Mouse (Mus musculus) lung, embryonic 14.5 days (tissue): ENCODE measurements at regions not wholly inside any gene's neighbourhood (a gene's known extent, or its start where the extent isn't known, plus 50 kb on each side); places are given as distances from the start of the nearest gene placed in this dataset.

Experiments used
- ATAC-seq: fragments of 200-750 bp; cut with Nextera tagmentation; 2 replicates; pipeline ENCODE4 v1.8.0; 2017; ENCODE audit warnings: mild to moderate bottlenecking, moderate TSS enrichment, moderate library complexity; ENCODE audit not compliant: insufficient read depth
- DNase-seq: peaks from one replicate; pipeline ENCODE4 v3.0.0-alpha.2; 2015
- H3K27ac ChIP-seq: fragments of 300-500 bp; sonication (generic); 2 replicates; pipeline ENCODE4 v1.5.1; 2014; ENCODE audit warnings: low read depth, mild to moderate bottlenecking, moderate library complexity
- H3K27me3 ChIP-seq: fragments of 300-500 bp; sonication (generic); 2 replicates; pipeline ENCODE4 v1.6.1; 2014; ENCODE audit warnings: low read length, control low read depth; ENCODE audit not compliant: insufficient read depth
- H3K36me3 ChIP-seq: fragments of 300-500 bp; sonication (generic); 2 replicates; pipeline ENCODE4 v1.6.1; 2014; ENCODE audit warnings: control low read depth; ENCODE audit not compliant: insufficient read depth
- H3K4me1 ChIP-seq: fragments of 300-500 bp; sonication (generic); 2 replicates; pipeline ENCODE4 v1.6.1; 2014; ENCODE audit warnings: antibody characterized with exemption, control low read depth; ENCODE audit not compliant: insufficient read depth
- H3K4me2 ChIP-seq: fragments of 300-500 bp; sonication (generic); 2 replicates; pipeline ENCODE4 v1.6.1; 2014; ENCODE audit warnings: mild to moderate bottlenecking
- H3K4me3 ChIP-seq: fragments of 300-500 bp; sonication (generic); 2 replicates; pipeline ENCODE4 v1.5.1; 2014; ENCODE audit warnings: low read depth, low read length
- H3K9ac ChIP-seq: fragments of 300-500 bp; sonication (generic); 2 replicates; pipeline ENCODE4 v1.6.1; 2014
- H3K9me3 ChIP-seq: fragments of 300-500 bp; sonication (generic); 2 replicates; pipeline ENCODE4 v1.6.1; 2016; ENCODE audit warnings: low read depth, low read length, control low read depth
- CTCF ChIP-seq: IDR thresholded peaks from 2 replicates; pipeline ENCODE4 v1.5.1; 2016; ENCODE audit warnings: antibody characterized with exemption, low read depth
- WGBS: fragments of 180-500 bp; shearing (Covaris S2); extraction: QIAGEN DNeasy Blood & Tissue Kit; methylation state at CpG from one replicate; pipeline ENCODE4 v1.1.7; 2014; 5-methylcytosine and 5-hydroxymethylcytosine counted together

- no peak for TF ChIP-seq CTCF
- no peaks in the 10 kb centered on the region; the same call in 1 of the 2 replicates for H3K4me1 ChIP-seq
- no peak for ATAC-seq
- no peak overlapping the region for H3K4me2 ChIP-seq
- no peaks in the 10 kb centered on the region for H3K36me3 ChIP-seq
- peak overlapping the region; percentile 19 for H3K27ac ChIP-seq
- no peaks in the 10 kb centered on the region for H3K9me3 ChIP-seq
- H3K9ac ChIP-seq: no peak overlapping the region
- WGBS: 51% methylated on average over 11 of the region's 11 CpGs
- no peak overlapping the region for H3K4me3 ChIP-seq
- peak; percentile 32 for DNase-seq
- H3K27me3 ChIP-seq: no peaks in the 10 kb centered on the region
Observed at GRCm38 (mm10) chr15:97593781-97594600, 111.6 kb downstream of the Rpap3 start.

- no peak for TF ChIP-seq CTCF
- no peak for DNase-seq
- Histone ChIP-seq H3K4me2 (no peak overlapping the region), H3K27ac (no peak overlapping the region; the same call in 1 of the 2 replicates), H3K36me3 (no peaks in the 10 kb centered on the region), H3K27me3 (no peaks in the 10 kb centered on the region), H3K9ac (no peak overlapping the region), H3K4me3 (no peak overlapping the region), H3K4me1 (no peaks in the 10 kb centered on the region; the same call in 1 of the 2 replicates), H3K9me3 (no peaks in the 10 kb centered on the region)
- WGBS: 85% methylated on average over 11 of the region's 11 CpGs
- no peak for ATAC-seq
Observed at GRCm38 (mm10) chr15:97592786-97593185, 112.8 kb downstream of the Rpap3 start.

GRCm38 (mm10) chr15:97591406-97591805 is 114.2 kb downstream of the Rpap3 start:
- no peak overlapping the region for H3K9ac ChIP-seq
- H3K4me1 ChIP-seq: no peaks in the 10 kb centered on the region
- H3K4me2 ChIP-seq: no peak overlapping the region
- H3K27ac ChIP-seq: no peak overlapping the region
- no peak for TF ChIP-seq CTCF
- 61% methylated on average over 4 of the region's 4 CpGs for WGBS
- no peak for ATAC-seq
- H3K27me3 ChIP-seq: no peaks in the 10 kb centered on the region
- H3K4me3 ChIP-seq: no peak overlapping the region
- no peaks in the 10 kb centered on the region for H3K36me3 ChIP-seq
- H3K9me3 ChIP-seq: no peaks in the 10 kb centered on the region
- DNase-seq: no peak

GRCm38 (mm10) chr15:97590732-97591292 is 114.8 kb downstream of the Rpap3 start:
- H3K4me3 ChIP-seq: no peak overlapping the region
- peak; percentile 53 for DNase-seq
- H3K9me3 ChIP-seq: no peaks in the 10 kb centered on the region
- no peak for TF ChIP-seq CTCF
- no peak overlapping the region for H3K4me2 ChIP-seq
- ATAC-seq: peak; percentile 44; the same call in 1 of the 2 replicates
- H3K27ac ChIP-seq: no peak overlapping the region
- WGBS: 48% methylated on average over 7 of the region's 7 CpGs
- no peaks in the 10 kb centered on the region for H3K27me3 ChIP-seq
- no peaks in the 10 kb centered on the region for H3K4me1 ChIP-seq
- no peaks in the 10 kb centered on the region for H3K36me3 ChIP-seq
- H3K9ac ChIP-seq: no peak overlapping the region

- TF ChIP-seq CTCF: no peak
- no peak for ATAC-seq
- no peak for DNase-seq
- Histone ChIP-seq H3K36me3 (no peaks in the 10 kb centered on the region), H3K4me2 (no peak overlapping the region), H3K9ac (no peak overlapping the region), H3K27ac (no peak overlapping the region), H3K27me3 (no peaks in the 10 kb centered on the region), H3K4me1 (no peaks in the 10 kb centered on the region), H3K4me3 (no peak overlapping the region), H3K9me3 (no peaks in the 10 kb centered on the region)
- 71% methylated on average over 5 of the region's 5 CpGs for WGBS
Observed at GRCm38 (mm10) chr15:97587571-97588205, 117.9 kb downstream of the Rpap3 start.

GRCm38 (mm10) chr15:97581724-97582154 is 123.9 kb downstream of the Rpap3 start:
- Histone ChIP-seq H3K4me1 (no peaks in the 10 kb centered on the region), H3K4me2 (no peak overlapping the region), H3K27ac (no peak overlapping the region), H3K9me3 (no peaks in the 10 kb centered on the region), H3K4me3 (no peak overlapping the region), H3K9ac (no peak overlapping the region), H3K36me3 (no peaks in the 10 kb centered on the region), H3K27me3 (no peaks in the 10 kb centered on the region)
- WGBS: 23% methylated on average over 13 of the region's 13 CpGs
- ATAC-seq (peak; percentile 78; the same call in 1 of the 2 replicates), DNase-seq (peak; percentile 88)
- TF ChIP-seq CTCF: peak; percentile 93

GRCm38 (mm10) chr15:97580726-97581125 is 124.9 kb downstream of the Rpap3 start:
- no peaks in the 10 kb centered on the region for H3K4me1 ChIP-seq
- H3K9ac ChIP-seq: no peak overlapping the region
- no peaks in the 10 kb centered on the region for H3K27me3 ChIP-seq
- H3K4me3 ChIP-seq: no peak overlapping the region
- WGBS: 58% methylated on average over 6 of the region's 6 CpGs
- TF ChIP-seq CTCF: no peak
- no peak overlapping the region for H3K27ac ChIP-seq
- H3K36me3 ChIP-seq: no peaks in the 10 kb centered on the region
- no peak for ATAC-seq
- no peak overlapping the region for H3K4me2 ChIP-seq
- H3K9me3 ChIP-seq: no peaks in the 10 kb centered on the region
- DNase-seq: peak; percentile 25
